Mouse (Mus musculus) forebrain, postnatal 0 days (tissue): ENCODE measurements at regions not wholly inside any gene's neighbourhood (a gene's known extent, or its start where the extent isn't known, plus 50 kb on each side); places are given as distances from the start of the nearest gene placed in this dataset.

Experiments used
- ATAC-seq: fragments of 200-750 bp; cut with Nextera tagmentation; 2 replicates; pipeline ENCODE4 v1.8.0; 2017; ENCODE audit warnings: mild to moderate bottlenecking, moderate library complexity
- DNase-seq: peaks from one replicate; pipeline ENCODE4 v3.0.0-alpha.2; 2015
- H3K27ac ChIP-seq: fragments of 300-500 bp; sonication (generic); 2 replicates; pipeline ENCODE4 v1.5.1; 2014; ENCODE audit warnings: low read depth, mild to moderate bottlenecking, antibody characterized with exemption, low read length, moderate library complexity, mixed read lengths
- H3K27me3 ChIP-seq: fragments of 300-500 bp; sonication (generic); 2 replicates; pipeline ENCODE4 v1.6.1; 2014; ENCODE audit warnings: mild to moderate bottlenecking, low read length, mixed read lengths; ENCODE audit not compliant: insufficient read depth
- H3K36me3 ChIP-seq: fragments of 300-500 bp; sonication (generic); 2 replicates; pipeline ENCODE4 v1.6.1; 2014; ENCODE audit warnings: mild to moderate bottlenecking, moderate library complexity; ENCODE audit not compliant: insufficient read depth
- H3K4me1 ChIP-seq: fragments of 300-500 bp; sonication (generic); 2 replicates; pipeline ENCODE4 v1.6.1; 2014; ENCODE audit warnings: antibody characterized with exemption; ENCODE audit not compliant: insufficient read depth
- H3K4me2 ChIP-seq: fragments of 300-500 bp; sonication (generic); 2 replicates; pipeline ENCODE4 v1.6.1; 2014; ENCODE audit warnings: low read depth, mild to moderate bottlenecking, moderate library complexity
- H3K4me3 ChIP-seq: fragments of 300-500 bp; sonication (generic); 2 replicates; pipeline ENCODE4 v1.5.1; 2014; ENCODE audit warnings: low read depth, low read length, mixed read lengths
- H3K9ac ChIP-seq: fragments of 300-500 bp; sonication (generic); 2 replicates; pipeline ENCODE4 v1.6.1; 2014; ENCODE audit warnings: mild to moderate bottlenecking
- H3K9me3 ChIP-seq: fragments of 300-500 bp; sonication (generic); 2 replicates; pipeline ENCODE4 v1.6.1; 2016; ENCODE audit warnings: low read length
- CTCF ChIP-seq: sonication (generic); IDR thresholded peaks from 2 replicates; pipeline ENCODE4 v1.5.1; 2016; ENCODE audit warnings: antibody characterized with exemption, control low read depth, low read depth
- WGBS: fragments of 180-500 bp; shearing (Covaris S2); extraction: QIAGEN DNeasy Blood & Tissue Kit; methylation state at CpG from one replicate; pipeline ENCODE4 v1.1.7; 2014; 5-methylcytosine and 5-hydroxymethylcytosine counted together

DNA sequence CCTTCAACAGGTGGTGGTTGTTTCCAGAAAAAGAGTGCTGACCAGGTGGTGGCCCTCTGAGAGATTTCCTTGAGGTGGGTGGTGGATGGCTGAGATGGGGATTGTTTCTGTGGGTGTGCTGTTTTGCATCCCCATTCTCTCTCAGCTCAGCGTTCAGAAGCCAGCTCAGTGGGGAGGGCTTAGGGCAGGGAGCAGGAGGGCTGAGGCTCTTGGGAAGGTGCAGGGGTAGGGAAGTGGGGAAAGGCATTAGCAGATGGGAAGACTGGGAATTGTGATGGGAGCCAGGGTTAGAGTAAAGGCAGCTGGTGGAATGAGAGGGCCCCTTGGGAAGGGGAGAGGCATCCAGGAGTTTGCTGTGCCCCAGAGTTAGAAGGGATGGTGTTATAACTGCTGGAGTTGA lies 72.3 kb upstream of the Gjb5 start:
- H3K27me3 ChIP-seq: no peaks in the 10 kb centered on the region
- H3K27ac ChIP-seq: no peak overlapping the region
- 0% methylated on average over 1 of the region's 1 CpGs for whole genome bisulfite sequencing
- DNase-seq (no peak), ATAC-seq (no peak)
- no peaks in the 10 kb centered on the region for H3K9me3 ChIP-seq
- H3K4me2 ChIP-seq: no peak overlapping the region
- H3K36me3 ChIP-seq: no peaks in the 10 kb centered on the region
- no peak overlapping the region for H3K9ac ChIP-seq
- H3K4me3 ChIP-seq: no peak overlapping the region
- no peak for TF ChIP-seq CTCF
- no peaks in the 10 kb centered on the region for H3K4me1 ChIP-seq

DNA sequence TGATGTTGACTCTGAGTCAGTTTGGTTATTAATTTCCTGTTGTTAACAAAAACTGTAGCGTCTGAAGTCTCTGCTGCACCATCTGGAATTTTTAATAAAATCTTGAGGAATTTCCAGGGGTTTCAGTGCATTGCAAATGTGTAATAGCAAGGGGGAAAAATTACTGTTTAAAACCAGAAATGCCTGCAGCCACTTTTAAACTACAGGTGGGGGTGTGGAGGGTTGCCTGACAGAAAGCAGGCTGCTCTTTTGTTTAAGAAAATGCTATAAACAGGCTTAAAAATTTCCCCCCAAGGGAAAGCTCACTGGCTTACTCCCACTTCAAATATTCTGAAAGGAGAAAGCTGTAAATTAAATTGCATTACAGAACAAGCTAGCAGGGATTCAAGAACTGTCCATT lies 71.8 kb upstream of the Gjb5 start:
- no peak overlapping the region for H3K4me3 ChIP-seq
- 65% methylated on average over 1 of the region's 1 CpGs for WGBS
- no peak for TF ChIP-seq CTCF

GRCm38 (mm10) chr4:127423855-127424254 lies 65.9 kb upstream of the Gjb5 start:
- whole genome bisulfite sequencing: 47% methylated on average over 7 of the region's 7 CpGs
- no peaks in the 10 kb centered on the region for H3K9me3 ChIP-seq
- peak; percentile 67; the same call in 1 of the 2 replicates for ATAC-seq
- no peak overlapping the region for H3K4me3 ChIP-seq
- no peak overlapping the region for H3K4me2 ChIP-seq
- no peaks in the 10 kb centered on the region for H3K4me1 ChIP-seq
- no peaks in the 10 kb centered on the region for H3K27me3 ChIP-seq
- no peaks in the 10 kb centered on the region for H3K36me3 ChIP-seq
- H3K9ac ChIP-seq: no peak overlapping the region
- no peak for TF ChIP-seq CTCF
- H3K27ac ChIP-seq: no peak overlapping the region
- DNase-seq: no peak

More for the DNA sequence above, 71.8 kb upstream of the Gjb5 start:
- H3K36me3 ChIP-seq: no peaks in the 10 kb centered on the region
- H3K9ac ChIP-seq: no peak overlapping the region
- H3K4me2 ChIP-seq: no peak overlapping the region
- H3K27me3 ChIP-seq: no peaks in the 10 kb centered on the region
- H3K27ac ChIP-seq: no peak overlapping the region
- H3K4me1 ChIP-seq: no peaks in the 10 kb centered on the region
- DNase-seq: no peak
- no peak for ATAC-seq
- H3K9me3 ChIP-seq: no peaks in the 10 kb centered on the region

GRCm38 (mm10) chr4:127421927-127422450 lies 64.0 kb upstream of the Gjb5 start:
- no peak for ATAC-seq
- Histone ChIP-seq H3K9me3 (no peaks in the 10 kb centered on the region), H3K4me3 (no peak overlapping the region), H3K4me1 (peaks cover 3% of the 10 kb centered on the region; the same call in 1 of the 2 replicates), H3K36me3 (no peaks in the 10 kb centered on the region), H3K4me2 (no peak overlapping the region), H3K9ac (no peak overlapping the region), H3K27ac (no peak overlapping the region), H3K27me3 (no peaks in the 10 kb centered on the region)
- WGBS: 81% methylated on average over 6 of the region's 6 CpGs
- DNase-seq: no peak
- TF ChIP-seq CTCF: no peak

- DNase-seq: no peak
- no peak for ATAC-seq
- Histone ChIP-seq H3K27me3 (no peaks in the 10 kb centered on the region), H3K27ac (no peak overlapping the region), H3K9ac (no peak overlapping the region), H3K4me2 (no peak overlapping the region), H3K4me3 (no peak overlapping the region), H3K9me3 (no peaks in the 10 kb centered on the region), H3K36me3 (no peaks in the 10 kb centered on the region), H3K4me1 (peaks cover 3% of the 10 kb centered on the region; the same call in 1 of the 2 replicates)
- WGBS: 90% methylated on average over 5 of the region's 5 CpGs
- no peak for TF ChIP-seq CTCF
Measured at GRCm38 (mm10) chr4:127421129-127421528, 63.1 kb upstream of the Gjb5 start.

GRCm38 (mm10) chr4:127419786-127420120 lies 61.8 kb upstream of the Gjb5 start:
- Histone ChIP-seq H3K36me3 (no peaks in the 10 kb centered on the region), H3K9ac (no peak overlapping the region), H3K4me1 (peaks cover 3% of the 10 kb centered on the region; the same call in 1 of the 2 replicates), H3K4me3 (no peak overlapping the region), H3K27ac (no peak overlapping the region), H3K27me3 (no peaks in the 10 kb centered on the region), H3K4me2 (no peak overlapping the region), H3K9me3 (no peaks in the 10 kb centered on the region)
- 24% methylated on average over 8 of the region's 8 CpGs for WGBS
- TF ChIP-seq CTCF: no peak
- DNase-seq: no peak
- ATAC-seq: no peak

DNA sequence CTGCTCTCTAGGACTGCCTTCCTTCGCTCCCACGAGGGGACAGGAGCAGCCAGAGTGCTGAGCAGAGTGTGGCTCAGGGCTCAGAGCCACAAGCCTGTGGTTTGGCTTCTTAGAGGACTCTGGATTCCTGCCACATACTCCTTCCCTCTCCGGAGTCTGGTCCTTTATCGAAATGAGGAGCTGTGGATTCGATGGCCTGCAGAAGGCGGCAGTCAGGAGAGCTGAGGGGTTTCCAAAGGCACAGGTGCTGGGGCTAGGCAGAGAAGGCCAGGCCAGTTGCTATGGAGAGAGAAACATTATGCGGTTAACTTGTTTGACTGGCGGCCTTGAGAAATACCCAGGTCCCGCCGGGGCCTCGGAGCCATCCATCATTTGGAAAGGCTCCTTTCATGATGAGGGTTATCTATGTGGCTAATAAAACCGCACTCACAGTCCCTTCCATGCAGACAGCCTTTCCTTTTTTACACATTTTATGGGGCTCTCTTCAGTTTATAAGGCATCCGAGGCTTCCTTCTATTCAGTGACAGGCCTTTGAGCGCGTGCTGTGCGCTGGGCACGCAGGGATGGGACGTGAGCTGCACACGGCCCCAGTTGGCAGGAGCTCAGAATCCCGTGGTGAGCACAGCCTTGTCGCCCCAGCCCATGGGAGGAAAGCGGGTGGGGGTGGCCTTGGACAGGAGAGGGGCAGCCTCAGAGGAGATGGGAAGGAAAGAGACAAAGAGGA lies 61.2 kb upstream of the Gjb5 start:
- Histone ChIP-seq H3K27ac (0 out of 2 replicates have a peak overlapping the region, but pooled peaks have one; percentile 50), H3K4me3 (no peak overlapping the region), H3K9ac (no peak overlapping the region), H3K4me2 (no peak overlapping the region), H3K4me1 (peaks cover 3% of the 10 kb centered on the region; the same call in 1 of the 2 replicates), H3K9me3 (no peaks in the 10 kb centered on the region), H3K27me3 (no peaks in the 10 kb centered on the region), H3K36me3 (no peaks in the 10 kb centered on the region)
- no peak for TF ChIP-seq CTCF
- 13% methylated on average over 22 of the region's 22 CpGs for WGBS
- peak; percentile 66 for ATAC-seq
- peak; percentile 76 for DNase-seq
